Mouse (Mus musculus) embryo, embryonic 9.5 days (tissue): ENCODE measurements around the gene Gsg1l.
A peak's percentile ranks its signal among the peaks of the same experiment; 100 is the strongest.

Source experiments
- DNase-seq: peaks from one replicate; pipeline ENCODE4 v3.0.0-alpha.2; 2017; ENCODE audit errors: extremely low spot score

The Gsg1l gene

GRCm38 (mm10) chr7:125865234-125865633, 217.0 kb downstream of the Gsg1l start:
- peak; percentile 30 for DNase-seq

- no peak for DNase-seq
Measured at GRCm38 (mm10) chr7:125864026-125864425, 218.2 kb downstream of the Gsg1l start.

GRCm38 (mm10) chr7:125860421-125860820, 221.8 kb downstream of the Gsg1l start:
- no peak for DNase-seq

- DNase-seq, result no peak
Measured at GRCm38 (mm10) chr7:125859564-125859963, 222.6 kb downstream of the Gsg1l start.

GRCm38 (mm10) chr7:125847528-125847866, 234.7 kb downstream of the Gsg1l start:
- no peak for DNase-seq

GRCm38 (mm10) chr7:125846866-125847527, 235.2 kb downstream of the Gsg1l start:
- DNase-seq, result no peak

GRCm38 (mm10) chr7:125845611-125846010, 236.6 kb downstream of the Gsg1l start:
- no peak for DNase-seq

- no peak for DNase-seq
Measured at GRCm38 (mm10) chr7:125838078-125838742, 244.0 kb downstream of the Gsg1l start.

GRCm38 (mm10) chr7:125833471-125833870, 248.7 kb downstream of the Gsg1l start:
- DNase-seq, result no peak

GRCm38 (mm10) chr7:125832767-125833166, 249.4 kb downstream of the Gsg1l start:
- DNase-seq, result no peak

GRCm38 (mm10) chr7:125829121-125829666, 253.0 kb downstream of the Gsg1l start:
- DNase-seq, result peak; percentile 47

- DNase-seq, result no peak
Measured at GRCm38 (mm10) chr7:125828561-125828960, 253.7 kb downstream of the Gsg1l start.
